Mouse (Mus musculus) kidney, embryonic 16.5 days (tissue): ENCODE measurements at regions not wholly inside any gene's neighbourhood (a gene's known extent, or its start where the extent isn't known, plus 50 kb on each side); places are given as distances from the start of the nearest gene placed in this dataset.

ENCODE experiments used
- ATAC-seq: fragments of 200-750 bp; cut with Nextera tagmentation; 2 replicates; pipeline ENCODE4 v1.8.0; 2017; ENCODE audit warnings: moderate TSS enrichment; ENCODE audit not compliant: low FRiP score, low TSS enrichment
- H3K27ac ChIP-seq: fragments of 300-500 bp; sonication (generic); 2 replicates; pipeline ENCODE4 v1.5.1; 2014; ENCODE audit warnings: low read length
- H3K27me3 ChIP-seq: fragments of 300-500 bp; sonication (generic); 2 replicates; pipeline ENCODE4 v1.6.1; 2014; ENCODE audit warnings: low read length, control low read depth, mixed read lengths; ENCODE audit not compliant: insufficient read depth
- H3K36me3 ChIP-seq: fragments of 300-500 bp; sonication (generic); 2 replicates; pipeline ENCODE4 v1.6.1; 2014; ENCODE audit warnings: low read length, control low read depth, mixed read lengths; ENCODE audit not compliant: insufficient read depth
- H3K4me1 ChIP-seq: fragments of 300-500 bp; sonication (generic); 2 replicates; pipeline ENCODE4 v1.6.1; 2014; ENCODE audit warnings: low read length, control low read depth, mixed read lengths; ENCODE audit not compliant: insufficient read depth
- H3K4me2 ChIP-seq: fragments of 300-500 bp; sonication (generic); replicated peaks from 2 replicates; pipeline ENCODE4 v1.6.1; 2014; ENCODE audit warnings: low read depth, low read length
- H3K4me3 ChIP-seq: fragments of 300-500 bp; sonication (generic); 2 replicates; pipeline ENCODE4 v1.5.1; 2014; ENCODE audit warnings: mild to moderate bottlenecking, low read length
- H3K9ac ChIP-seq: fragments of 300-500 bp; sonication (generic); replicated peaks from 2 replicates; pipeline ENCODE4 v1.6.1; 2014; ENCODE audit warnings: low read length
- H3K9me3 ChIP-seq: fragments of 300-500 bp; sonication (generic); 2 replicates; pipeline ENCODE4 v1.6.1; 2016; ENCODE audit warnings: low read length, control low read depth
- WGBS: fragments of 180-500 bp; shearing (Covaris S2); extraction: QIAGEN DNeasy Blood & Tissue Kit; methylation state at CpG from one replicate; pipeline ENCODE4 v1.1.7; 2014; 5-methylcytosine and 5-hydroxymethylcytosine counted together

DNA sequence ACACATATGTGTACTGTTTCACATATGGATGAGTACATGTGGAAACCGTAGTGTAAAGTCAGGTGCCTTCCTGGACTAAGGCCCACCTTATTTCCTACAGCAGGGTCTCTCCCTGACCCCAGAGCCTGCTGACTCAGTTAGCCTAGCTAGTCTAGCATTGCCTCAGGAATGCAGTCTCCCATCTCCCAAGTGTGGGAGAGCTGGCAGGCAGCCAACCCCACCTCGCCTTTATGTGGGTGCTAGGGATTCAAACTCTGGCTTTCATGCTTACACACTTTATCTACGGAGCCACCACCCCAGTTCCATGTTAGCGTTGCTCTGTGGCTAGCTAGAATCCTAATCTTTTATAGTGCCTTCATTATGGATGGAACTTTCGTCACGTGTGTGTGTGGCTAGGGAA lies 293.3 kb upstream of the Gm765 start:
- Histone ChIP-seq H3K36me3 (no peaks in the 10 kb centered on the region), H3K27ac (no peak overlapping the region), H3K4me3 (no peak overlapping the region), H3K9me3 (no peaks in the 10 kb centered on the region), H3K4me2 (no peak overlapping the region), H3K27me3 (no peaks in the 10 kb centered on the region), H3K4me1 (no peaks in the 10 kb centered on the region), H3K9ac (no peak overlapping the region)
- ATAC-seq: no peak
- WGBS: 81% methylated on average over 6 of the region's 6 CpGs

DNA sequence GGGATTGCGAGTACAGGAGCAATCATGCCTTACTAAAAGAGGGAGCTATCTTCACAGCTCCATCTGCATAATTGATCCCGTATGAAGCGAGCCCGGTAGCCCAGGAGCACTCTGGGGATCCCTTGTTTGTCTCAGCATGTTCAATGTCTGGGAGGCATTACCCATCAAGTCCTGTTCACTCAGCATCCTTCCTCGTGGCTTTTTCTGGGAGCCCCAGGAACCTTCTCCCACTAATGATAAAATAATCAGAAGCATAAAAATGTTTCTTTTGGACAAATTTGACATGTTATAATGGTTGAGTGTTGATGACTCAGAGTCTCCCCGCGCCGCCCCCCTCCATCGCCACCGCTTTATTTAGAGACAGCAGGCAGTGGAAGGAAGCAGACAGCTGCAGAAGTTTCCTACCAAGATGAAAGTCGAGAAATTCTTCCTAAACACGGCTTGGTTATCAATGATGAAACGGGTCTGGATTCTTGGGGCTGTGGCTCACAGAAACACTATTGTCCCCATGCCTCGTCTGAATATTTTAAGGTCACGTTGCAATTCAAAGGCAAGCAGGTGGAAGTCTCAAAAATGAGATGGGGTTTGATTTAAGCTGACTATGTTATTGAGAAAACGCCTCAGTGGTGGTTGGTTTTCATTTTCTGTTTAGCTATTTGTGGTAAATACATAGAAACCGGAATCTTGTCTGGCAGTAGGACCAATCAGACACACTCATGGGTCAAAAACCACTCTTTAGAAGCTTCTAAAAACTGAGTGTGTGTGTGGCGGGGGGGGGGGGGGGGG lies 289.9 kb upstream of the Gm765 start:
- Histone ChIP-seq H3K4me1 (no peaks in the 10 kb centered on the region), H3K27ac (no peak overlapping the region), H3K4me3 (no peak overlapping the region), H3K4me2 (no peak overlapping the region), H3K27me3 (no peaks in the 10 kb centered on the region), H3K36me3 (no peaks in the 10 kb centered on the region), H3K9ac (no peak overlapping the region), H3K9me3 (no peaks in the 10 kb centered on the region)
- no peak for ATAC-seq
- WGBS: 65% methylated on average over 17 of the region's 18 CpGs

DNA sequence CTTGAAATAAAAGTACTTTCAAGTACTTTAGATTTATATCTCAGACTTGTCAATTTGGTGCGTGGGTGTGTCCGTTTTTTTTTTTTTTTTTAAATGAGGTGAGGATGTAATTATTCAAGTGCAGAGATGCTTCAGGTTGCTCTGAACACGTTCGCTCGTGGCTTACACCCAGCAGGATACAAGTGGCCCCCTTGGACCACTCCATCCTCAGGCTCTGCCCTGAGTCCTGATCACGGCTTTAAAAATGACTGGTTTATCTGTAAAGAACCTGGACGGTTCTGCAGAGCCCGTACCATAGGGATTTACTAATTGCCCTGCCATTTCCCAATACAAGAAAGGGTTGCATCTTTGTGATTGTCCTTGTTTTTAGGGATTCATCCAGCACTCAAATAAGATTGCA lies 288.7 kb upstream of the Gm765 start:
- WGBS: 21% methylated on average over 8 of the region's 8 CpGs
- no peak for ATAC-seq
- H3K4me2 ChIP-seq: no peak overlapping the region
- H3K9ac ChIP-seq: no peak overlapping the region
- no peaks in the 10 kb centered on the region for H3K36me3 ChIP-seq
- H3K4me3 ChIP-seq: no peak overlapping the region
- no peaks in the 10 kb centered on the region for H3K4me1 ChIP-seq
- no peak overlapping the region for H3K27ac ChIP-seq
- no peaks in the 10 kb centered on the region for H3K9me3 ChIP-seq
- H3K27me3 ChIP-seq: no peaks in the 10 kb centered on the region

DNA sequence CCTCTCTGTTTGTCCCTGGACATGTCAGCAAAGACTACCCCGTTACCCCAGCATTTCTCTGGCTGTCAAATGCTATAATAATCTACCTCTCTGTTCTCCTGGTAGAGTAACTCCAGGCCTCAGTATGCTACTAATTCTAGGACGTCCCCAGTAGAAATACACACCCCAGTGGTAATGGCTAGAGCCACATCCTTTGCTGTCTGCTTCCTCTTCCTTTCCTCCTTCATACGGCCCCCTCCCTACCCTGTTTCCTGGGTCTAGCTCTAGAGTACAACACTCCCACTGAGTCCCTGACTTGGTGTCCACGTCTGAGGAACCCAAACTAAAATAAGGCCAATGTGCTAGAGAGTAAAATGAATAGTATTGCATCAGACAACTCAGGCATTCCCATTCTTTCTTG lies 287.1 kb upstream of the Gm765 start:
- Histone ChIP-seq H3K9ac (no peak overlapping the region), H3K4me1 (no peaks in the 10 kb centered on the region), H3K27me3 (no peaks in the 10 kb centered on the region), H3K36me3 (no peaks in the 10 kb centered on the region), H3K27ac (no peak overlapping the region), H3K9me3 (no peaks in the 10 kb centered on the region), H3K4me2 (no peak overlapping the region), H3K4me3 (no peak overlapping the region)
- WGBS: 75% methylated on average over 4 of the region's 4 CpGs
- ATAC-seq: no peak

DNA sequence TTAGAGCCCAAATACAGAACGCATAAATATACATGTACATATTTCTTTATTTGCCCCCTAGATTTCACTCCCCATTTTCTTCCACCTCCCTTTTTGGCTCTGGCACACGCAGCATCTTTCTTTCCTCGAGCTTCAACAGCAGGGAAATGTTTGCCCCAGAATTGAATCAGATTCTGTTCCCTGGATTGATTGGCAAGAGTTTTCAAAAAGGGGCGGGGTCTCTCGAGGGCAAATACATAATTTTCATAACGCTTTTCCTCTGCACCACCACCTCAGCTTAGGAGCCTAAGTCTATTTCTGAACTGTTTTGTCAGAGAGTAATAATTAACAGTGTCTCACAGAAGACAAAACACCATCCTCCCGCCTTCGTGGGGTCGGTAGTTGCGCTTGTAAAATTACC lies 283.9 kb upstream of the Gm765 start:
- Histone ChIP-seq H3K36me3 (no peaks in the 10 kb centered on the region), H3K4me3 (no peak overlapping the region), H3K27ac (no peak overlapping the region), H3K9ac (no peak overlapping the region), H3K4me1 (no peaks in the 10 kb centered on the region), H3K4me2 (no peak overlapping the region), H3K9me3 (no peaks in the 10 kb centered on the region), H3K27me3 (no peaks in the 10 kb centered on the region)
- ATAC-seq: no peak
- 68% methylated on average over 10 of the region's 10 CpGs for WGBS

DNA sequence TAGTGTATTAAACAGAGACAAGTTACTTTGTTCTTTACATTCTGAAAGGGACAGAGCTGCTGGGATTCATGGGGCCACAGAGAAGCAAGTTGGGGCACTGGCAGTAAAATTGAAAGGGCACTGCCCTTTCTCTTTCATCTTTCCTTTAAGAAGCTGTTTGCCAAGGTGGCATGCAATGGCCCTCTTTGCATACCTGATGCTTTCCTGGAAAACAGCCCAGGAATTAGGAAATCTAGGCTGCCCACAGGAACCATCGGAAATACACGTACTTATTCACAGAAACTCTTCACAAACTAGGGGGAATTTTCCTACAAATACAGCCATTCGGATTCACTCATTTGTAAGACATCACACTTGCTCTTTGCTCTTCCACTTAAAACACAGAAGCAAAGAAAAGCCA lies 278.3 kb upstream of the Gm765 start:
- WGBS: 91% methylated on average over 3 of the region's 3 CpGs
- H3K4me3 ChIP-seq: no peak overlapping the region
- H3K27ac ChIP-seq: no peak overlapping the region
- H3K4me1 ChIP-seq: no peaks in the 10 kb centered on the region
- H3K9me3 ChIP-seq: no peaks in the 10 kb centered on the region
- no peaks in the 10 kb centered on the region for H3K36me3 ChIP-seq
- no peaks in the 10 kb centered on the region for H3K27me3 ChIP-seq
- no peak overlapping the region for H3K4me2 ChIP-seq
- H3K9ac ChIP-seq: no peak overlapping the region
- no peak for ATAC-seq

DNA sequence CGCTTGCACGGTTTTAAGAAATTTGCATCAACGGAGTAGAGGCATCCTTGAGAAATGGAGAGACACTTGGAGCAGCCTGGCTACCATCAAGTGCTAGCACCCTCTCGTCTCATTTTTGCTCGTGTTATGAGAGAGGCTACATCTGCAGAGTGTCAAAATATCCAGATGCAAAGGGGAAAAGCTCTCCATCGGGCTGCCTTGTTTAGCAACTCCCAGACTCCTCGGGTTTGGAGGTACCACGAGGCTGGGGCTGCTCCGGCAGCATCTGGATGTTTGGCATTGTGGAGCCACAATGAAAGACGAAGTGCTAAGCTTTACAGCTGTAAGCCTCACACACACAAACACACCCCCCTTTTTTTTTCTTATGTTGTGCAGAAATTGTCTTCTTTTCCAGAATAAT lies 270.5 kb upstream of the Gm765 start:
- no peaks in the 10 kb centered on the region for H3K27me3 ChIP-seq
- WGBS: 84% methylated on average over 10 of the region's 10 CpGs
- no peak for ATAC-seq

DNA sequence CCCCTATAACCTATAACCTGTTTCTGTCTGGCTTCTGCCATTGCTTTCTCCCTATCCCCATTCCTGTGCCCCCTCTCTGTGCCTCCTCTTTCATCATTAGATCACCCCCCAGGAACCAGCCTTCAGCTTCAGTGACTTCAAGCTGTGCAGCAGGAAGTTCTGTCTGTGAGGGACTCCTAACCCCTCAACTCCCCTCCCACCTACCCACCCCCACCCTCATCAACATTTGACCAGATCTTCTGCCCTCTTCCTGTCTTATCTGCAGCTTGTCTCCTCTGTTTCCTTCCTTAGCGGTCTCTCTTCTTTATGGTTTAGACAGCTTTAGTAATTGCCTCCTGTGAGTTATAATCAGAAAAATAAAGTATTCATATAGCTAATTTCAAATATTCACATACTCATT lies 266.6 kb upstream of the Gm765 start:
- no peak overlapping the region for H3K4me3 ChIP-seq
- WGBS: 48% methylated on average over 1 of the region's 1 CpGs
- H3K4me2 ChIP-seq: no peak overlapping the region
- no peaks in the 10 kb centered on the region for H3K36me3 ChIP-seq
- ATAC-seq: no peak
- no peak overlapping the region for H3K9ac ChIP-seq
- no peak overlapping the region for H3K27ac ChIP-seq
- H3K27me3 ChIP-seq: no peaks in the 10 kb centered on the region
- no peaks in the 10 kb centered on the region for H3K4me1 ChIP-seq
- H3K9me3 ChIP-seq: no peaks in the 10 kb centered on the region

More for the DNA sequence above, 270.5 kb upstream of the Gm765 start:
- no peak overlapping the region for H3K9ac ChIP-seq
- H3K4me2 ChIP-seq: no peak overlapping the region
- H3K4me3 ChIP-seq: no peak overlapping the region
- no peaks in the 10 kb centered on the region for H3K4me1 ChIP-seq
- H3K36me3 ChIP-seq: no peaks in the 10 kb centered on the region
- no peaks in the 10 kb centered on the region for H3K9me3 ChIP-seq
- no peak overlapping the region for H3K27ac ChIP-seq

DNA sequence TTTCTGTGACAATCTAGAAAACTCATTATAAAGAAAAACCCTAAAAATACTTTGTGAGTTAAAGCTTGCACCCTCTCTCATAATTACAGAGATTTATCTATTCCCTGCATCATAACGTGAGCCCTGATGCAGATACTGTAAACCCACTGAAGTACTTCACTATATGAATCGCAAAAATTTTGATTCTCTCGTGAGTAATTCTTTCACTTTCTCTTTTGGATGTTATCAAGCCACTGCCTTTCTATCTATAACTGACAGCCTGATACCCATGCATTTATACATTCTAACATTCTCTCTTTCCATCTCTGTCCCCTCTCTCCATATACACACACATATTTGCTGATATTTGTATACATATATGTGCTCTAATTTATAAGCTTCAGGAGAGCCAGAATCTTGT lies 264.1 kb upstream of the Gm765 start:
- ATAC-seq: no peak
- H3K27me3 ChIP-seq: no peaks in the 10 kb centered on the region
- no peak overlapping the region for H3K4me3 ChIP-seq
- no peak overlapping the region for H3K9ac ChIP-seq
- no peak overlapping the region for H3K27ac ChIP-seq
- WGBS: 83% methylated on average over 3 of the region's 3 CpGs
- no peaks in the 10 kb centered on the region for H3K9me3 ChIP-seq
- no peaks in the 10 kb centered on the region for H3K4me1 ChIP-seq
- no peak overlapping the region for H3K4me2 ChIP-seq
- H3K36me3 ChIP-seq: no peaks in the 10 kb centered on the region

DNA sequence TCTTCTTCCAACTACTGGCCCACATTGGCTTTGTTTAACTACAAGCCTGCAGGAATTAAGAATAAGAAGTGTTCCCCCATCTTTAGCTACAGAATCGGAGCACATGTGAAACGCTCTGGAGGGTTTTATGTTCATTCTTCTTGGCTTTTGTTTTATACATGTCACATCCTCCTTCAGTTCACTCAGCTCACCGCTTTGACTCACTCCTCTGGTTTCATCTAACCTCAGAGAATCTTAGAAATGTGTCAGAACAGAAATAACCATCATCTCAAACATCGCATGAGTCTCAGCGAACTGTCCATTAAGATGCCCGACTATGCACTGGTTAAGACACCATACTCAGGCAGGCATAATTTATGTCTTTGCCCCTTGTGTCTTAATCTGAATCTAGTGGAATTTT lies 255.1 kb upstream of the Gm765 start:
- Histone ChIP-seq H3K27ac (no peak overlapping the region), H3K4me1 (no peaks in the 10 kb centered on the region), H3K36me3 (no peaks in the 10 kb centered on the region), H3K9me3 (no peaks in the 10 kb centered on the region), H3K27me3 (no peaks in the 10 kb centered on the region), H3K4me3 (no peak overlapping the region), H3K4me2 (no peak overlapping the region), H3K9ac (no peak overlapping the region)
- WGBS: 79% methylated on average over 6 of the region's 6 CpGs
- ATAC-seq: no peak
